Mouse (Mus musculus) heart, adult 9 months (tissue): ENCODE measurements around the gene Eml4.

Experiments
- DNase-seq, 2 experiments: peaks; one replicate each; pipeline ENCODE4 v3.0.0; 2022; ENCODE audit warnings: low spot score in 2 of 2

Gene Eml4

GRCm38 (mm10) chr17:83350379-83351091 is at the start of gene Eml4:
Gene Eml4, plus strand, starts transcription at chr17:83350931.
- peak; percentile 94 to 95 for DNase-seq

GRCm38 (mm10) chr17:83301433-83301832 is 49.3 kb upstream of the Eml4 start:
- DNase-seq = no peak

GRCm38 (mm10) chr17:83304089-83304822 is 46.5 kb upstream of the Eml4 start:
- DNase-seq = no peak

- DNase-seq = no peak
Measured at GRCm38 (mm10) chr17:83306964-83307640, 43.6 kb upstream of the Eml4 start.

GRCm38 (mm10) chr17:83307641-83308296 is 43.0 kb upstream of the Eml4 start:
- no peak for DNase-seq

GRCm38 (mm10) chr17:83308451-83308850 is 42.3 kb upstream of the Eml4 start:
- DNase-seq = no peak

- no peak for DNase-seq
Measured at GRCm38 (mm10) chr17:83309243-83309642, 41.5 kb upstream of the Eml4 start.

GRCm38 (mm10) chr17:83311806-83312205 is 38.9 kb upstream of the Eml4 start:
- peak; percentile 13 to 20 for DNase-seq

- DNase-seq = peak; percentile 58 to 60
Measured at GRCm38 (mm10) chr17:83312244-83312918, 38.4 kb upstream of the Eml4 start.

- DNase-seq = no peak
Measured at GRCm38 (mm10) chr17:83313046-83313689, 37.6 kb upstream of the Eml4 start.

GRCm38 (mm10) chr17:83315476-83315875 is 35.3 kb upstream of the Eml4 start:
- no peak for DNase-seq

- DNase-seq = peak; percentile 72 to 73
Measured at GRCm38 (mm10) chr17:83322621-83323335, 28.0 kb upstream of the Eml4 start.

GRCm38 (mm10) chr17:83323410-83324268 is 27.1 kb upstream of the Eml4 start:
- DNase-seq = no peak

GRCm38 (mm10) chr17:83324269-83324616 is 26.5 kb upstream of the Eml4 start:
- DNase-seq = no peak

GRCm38 (mm10) chr17:83335183-83335584 is 15.5 kb upstream of the Eml4 start:
- no peak for DNase-seq

- no peak for DNase-seq
Measured at GRCm38 (mm10) chr17:83337051-83337898, 13.5 kb upstream of the Eml4 start.

- DNase-seq = no peak
Measured at GRCm38 (mm10) chr17:83339368-83340085, 11.2 kb upstream of the Eml4 start.
